Mouse (Mus musculus) testis, postnatal 10 days (tissue): ENCODE data around the gene Jpt1.
A peak's percentile ranks its signal among the peaks of the same experiment; 100 is the strongest.
"Not testable (repeated sequence)": the region's sequence is repeated elsewhere in the genome, so short reads cannot be mapped to it uniquely, and the experiment has no call there.

Experiments
- DNase-seq: peaks from one replicate; pipeline ENCODE4 v3.0.0; 2021; ENCODE audit warnings: low spot score

Jpt1 gene

GRCm38 (mm10) chr11:115512004-115512403 is 2.2 kb downstream of the Jpt1 start:
- no peak for DNase-seq

- DNase-seq = no peak
Measured at GRCm38 (mm10) chr11:115511121-115511520, 3.1 kb downstream of the Jpt1 start.

- no peak for DNase-seq
Measured at GRCm38 (mm10) chr11:115510507-115510888, 3.7 kb downstream of the Jpt1 start.

- DNase-seq = peak; percentile 37
Measured at GRCm38 (mm10) chr11:115509773-115510506, 4.2 kb downstream of the Jpt1 start.

GRCm38 (mm10) chr11:115508061-115508460 is 6.1 kb downstream of the Jpt1 start:
- DNase-seq = no peak

- DNase-seq = no peak
Measured at GRCm38 (mm10) chr11:115506586-115506985, 7.6 kb downstream of the Jpt1 start.

GRCm38 (mm10) chr11:115502636-115503035 is 11.6 kb downstream of the Jpt1 start:
- DNase-seq = no peak

GRCm38 (mm10) chr11:115496559-115496958 is 17.6 kb downstream of the Jpt1 start:
- DNase-seq = not testable (repeated sequence)

GRCm38 (mm10) chr11:115492387-115492786 is 21.8 kb downstream of the Jpt1 start:
- no peak for DNase-seq

- peak; percentile 81 for DNase-seq
Measured at GRCm38 (mm10) chr11:115491356-115492083, 22.7 kb downstream of the Jpt1 start, which contains the start of gene Nt5c. TSS of gene Nt5c (minus strand) at chr11:115491862.

GRCm38 (mm10) chr11:115490441-115491355 is 23.5 kb downstream of the Jpt1 start:
- DNase-seq = no peak

GRCm38 (mm10) chr11:115488551-115489104 is 25.6 kb downstream of the Jpt1 start:
- DNase-seq = no peak

GRCm38 (mm10) chr11:115485155-115485554 is 29.0 kb downstream of the Jpt1 start:
- DNase-seq = no peak

- peak; percentile 88 for DNase-seq
Measured at GRCm38 (mm10) chr11:115483726-115484125, 30.5 kb downstream of the Jpt1 start.

GRCm38 (mm10) chr11:115483278-115483677 is 30.9 kb downstream of the Jpt1 start:
- no peak for DNase-seq

- no peak for DNase-seq
Measured at GRCm38 (mm10) chr11:115481553-115482259, 32.5 kb downstream of the Jpt1 start.

GRCm38 (mm10) chr11:115478296-115478938 is 35.8 kb downstream of the Jpt1 start:
- DNase-seq = no peak

- DNase-seq = not testable (repeated sequence)
Measured at GRCm38 (mm10) chr11:115477388-115477787, 36.8 kb downstream of the Jpt1 start.

GRCm38 (mm10) chr11:115476630-115477029 is 37.6 kb downstream of the Jpt1 start:
- DNase-seq = not testable (repeated sequence)

- DNase-seq = no peak
Measured at GRCm38 (mm10) chr11:115475758-115476237, 38.4 kb downstream of the Jpt1 start.
